ENCODE assay signal across 21 mouse cellular contexts in the genomic region with DNA sequence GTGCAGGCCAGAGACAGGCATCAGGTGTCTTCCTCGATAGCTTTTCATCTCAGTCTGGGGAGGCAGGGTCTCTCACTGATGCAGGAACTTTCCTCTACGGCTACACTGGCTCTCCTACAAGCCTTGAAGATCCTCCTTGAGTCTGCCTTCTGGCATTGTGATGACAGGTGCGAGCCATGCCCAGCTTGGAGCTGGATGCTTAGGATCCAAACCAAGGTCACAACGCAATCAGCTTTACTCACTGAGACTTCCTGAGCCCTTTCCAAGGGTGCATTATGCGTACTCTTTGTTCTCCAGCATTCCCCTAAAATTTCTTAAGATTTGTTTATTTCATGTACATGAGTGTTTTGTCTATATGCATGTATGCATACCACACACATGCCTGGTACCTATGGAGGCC.
A peak's percentile ranks its signal among the peaks of the same experiment; 100 is the strongest.
DNase-seq lines count a peak whose midpoint lies in the region; ATAC-seq and TF ChIP-seq lines count a peak whose summit lies in the region.
"Had no signal": no experiment of that assay in that cellular context is flagged by ENCODE, and none has a peak within 500 bp of the region (broad histone marks: within the 10 kb centered on the region; RNA-seq: fewer than 3 reads in every experiment).

No protein-coding gene starts in this region.

- H3K4me2 ChIP-seq in heart, embryonic 15.5 days: no peak overlapping the region
- no peak overlapping the region for H3K4me2 ChIP-seq in lung, embryonic 15.5 days
- H3K4me2 ChIP-seq: hindbrain, embryonic 12.5 days had no signal

- no peaks in the 10 kb centered on the region for H3K9me3 ChIP-seq in heart, embryonic 15.5 days (replicated peaks)
- no peaks in the 10 kb centered on the region for H3K9me3 ChIP-seq in heart, embryonic 10.5 days
- H3K9me3 ChIP-seq in lung, embryonic 15.5 days: no peaks in the 10 kb centered on the region
- H3K9me3 ChIP-seq: hindbrain, embryonic 12.5 days had no signal

- H3K27ac ChIP-seq in gastrocnemius, adult 2 months: peak overlapping the region; percentile 86; the same call in 1 of the 2 replicates
- H3K27ac ChIP-seq in heart, embryonic 15.5 days: peak overlapping the region; percentile 79
- H3K27ac ChIP-seq in heart, embryonic 10.5 days: no peak overlapping the region
- peak overlapping the region; percentile 85 for H3K27ac ChIP-seq in lung, embryonic 15.5 days
- H3K27ac ChIP-seq: hindbrain, embryonic 12.5 days; kidney, postnatal 0 days had no signal

- no peak for ATAC-seq in heart, embryonic 15.5 days (replicated peaks; ENCODE audit: insufficient number of reproducible peaks, insufficient read depth, low FRiP score, low read depth)
- no peak for ATAC-seq in lung, embryonic 15.5 days (ENCODE audit: borderline replicate concordance, extremely low read depth, low FRiP score, low TSS enrichment)
- ATAC-seq: activated CD4-positive, CD25-positive, alpha-beta regulatory T cell, adult 4 months; forebrain, embryonic 14.5 days; intestine, embryonic 16.5 days; lung, postnatal 0 days had no signal

- no peaks in the 10 kb centered on the region for H3K27me3 ChIP-seq in heart, embryonic 15.5 days
- no peaks in the 10 kb centered on the region for H3K27me3 ChIP-seq in heart, embryonic 10.5 days (ENCODE audit: insufficient read depth, poor library complexity, severe bottlenecking)
- no peaks in the 10 kb centered on the region for H3K27me3 ChIP-seq in lung, embryonic 15.5 days
- H3K27me3 ChIP-seq: hindbrain, embryonic 12.5 days had no signal

- no peaks in the 10 kb centered on the region for H3K36me3 ChIP-seq in heart, embryonic 15.5 days
- no peaks in the 10 kb centered on the region; the same call in 1 of the 2 replicates for H3K36me3 ChIP-seq in heart, embryonic 10.5 days
- no peaks in the 10 kb centered on the region for H3K36me3 ChIP-seq in lung, embryonic 15.5 days
- H3K36me3 ChIP-seq: hindbrain, embryonic 12.5 days had no signal

- 78% methylated on average over 5 of the region's 5 CpGs for WGBS in heart, embryonic 15.5 days
- WGBS in heart, embryonic 10.5 days: 82% methylated on average over 5 of the region's 5 CpGs
- 76% methylated on average over 5 of the region's 5 CpGs for WGBS in lung, embryonic 15.5 days

- DNase-seq in gastrocnemius, adult 2 months: no peak
- no peak for DNase-seq in gastrocnemius, postnatal 36 days
- no peak for DNase-seq in heart, embryonic 10.5 days (ENCODE audit: low spot score)
- DNase-seq in lung, postnatal 4 days: no peak
- no peak for DNase-seq in left cerebral cortex, postnatal 10 days (ENCODE audit: extremely low spot score in 1 of 2, low spot score in 2 of 2)
- DNase-seq: adrenal gland, adult 8-10 months; kidney, adult 8-10 months; kidney, postnatal 4 days; left cerebral cortex, postnatal 4 days; liver; midbrain, embryonic 14.5 days; thymus, adult 2 months; thymus, postnatal 36 days had no signal

- peaks cover 82% of the 10 kb centered on the region for H3K4me1 ChIP-seq in heart, embryonic 15.5 days (replicated peaks)
- H3K4me1 ChIP-seq in heart, embryonic 10.5 days: peaks cover 52% of the 10 kb centered on the region
- peaks cover 67% of the 10 kb centered on the region for H3K4me1 ChIP-seq in lung, embryonic 15.5 days

- H3K4me3 ChIP-seq in gastrocnemius, adult 2 months: no peak overlapping the region
- H3K4me3 ChIP-seq in heart, embryonic 15.5 days: no peak overlapping the region
- no peak overlapping the region for H3K4me3 ChIP-seq in heart, embryonic 10.5 days
- no peak overlapping the region for H3K4me3 ChIP-seq in lung, embryonic 15.5 days
- H3K4me3 ChIP-seq: hindbrain, embryonic 12.5 days had no signal

- no peak overlapping the region for H3K9ac ChIP-seq in heart, embryonic 15.5 days
- H3K9ac ChIP-seq in lung, embryonic 15.5 days: no peak overlapping the region
- H3K9ac ChIP-seq: hindbrain, embryonic 12.5 days had no signal

- intact Hi-C loops in gastrocnemius, adult 2 months (cut with DNase I): no loop called here
- intact Hi-C loops in gastrocnemius, postnatal 36 days (cut with DNase I): no loop called here
- intact Hi-C loops in left cerebral cortex, postnatal 10 days (cut with DNase I): no loop called here

- TF ChIP-seq CTCF in gastrocnemius, adult 2 months (IDR thresholded peaks at IDR 0.05): no peak
